Mouse (Mus musculus) MEL (cell line): ENCODE measurements around the gene Vim. TPM values are rescaled to one million over a fixed set of nuclear protein-coding genes. Genes with fewer than 3 reads are reported as not detected.

Experiments
- DNase-seq: peaks from one replicate; pipeline ENCODE4 v3.0.0; 2011; ENCODE audit warnings: low read depth, low spot score
- H3K27ac ChIP-seq: 2 replicates; pipeline ENCODE4 v1.5.1; 2012; ENCODE audit warnings: low read depth, mild to moderate bottlenecking, control low read depth, low read length, moderate library complexity; ENCODE audit not compliant: control insufficient read depth
- H3K27me3 ChIP-seq, 2 experiments: fragments of 150-350 bp in 1 of 2; sonication (generic) in 1 of 2; 2 replicates each; pipeline ENCODE4 v1.6.1; 2012; ENCODE audit warnings: low read length in 2 of 2, mild to moderate bottlenecking in 2 of 2, improper control_type of control experiment in 1 of 2, moderate library complexity in 1 of 2; ENCODE audit not compliant: insufficient read depth in 2 of 2, control insufficient read depth in 1 of 2
- H3K36me3 ChIP-seq, 2 experiments: 2 replicates each; pipeline ENCODE4 v1.6.1; 2012 to 2014; ENCODE audit warnings: low read length in 2 of 2, improper control_type of control experiment in 1 of 2, inconsistent platforms in 1 of 2, mild to moderate bottlenecking in 1 of 2; ENCODE audit not compliant: insufficient read depth in 2 of 2, control insufficient read depth in 1 of 2
- H3K4me1 ChIP-seq, 2 experiments: fragments of 150-350 bp in 1 of 2; sonication (generic) in 1 of 2; 2 replicates each; pipeline ENCODE4 v1.6.1; 2012; ENCODE audit warnings: low read length in 2 of 2, improper control_type of control experiment in 1 of 2, mild to moderate bottlenecking in 1 of 2; ENCODE audit not compliant: insufficient read depth in 2 of 2, control insufficient read depth in 1 of 2
- H3K4me3 ChIP-seq, 2 experiments: fragments of 150-350 bp in 1 of 2; sonication (generic) in 1 of 2; 2 replicates each; pipeline ENCODE4 v1.5.1; 2012; ENCODE audit warnings: low read depth in 2 of 2, low read length in 2 of 2, mild to moderate bottlenecking in 2 of 2, moderate library complexity in 2 of 2, control low read depth in 1 of 2, improper control_type of control experiment in 1 of 2; ENCODE audit not compliant: control insufficient read depth in 1 of 2, insufficient read depth in 1 of 2
- H3K79me2 ChIP-seq: 2 replicates; pipeline ENCODE4 v1.6.1; 2012; ENCODE audit warnings: mild to moderate bottlenecking, low read length, moderate library complexity; ENCODE audit not compliant: control insufficient read depth, poor library complexity, insufficient read depth
- H3K9ac ChIP-seq: 2 replicates; pipeline ENCODE4 v1.6.1; 2012; ENCODE audit warnings: low read depth, mild to moderate bottlenecking, control low read depth, low read length, moderate library complexity; ENCODE audit not compliant: control insufficient read depth, poor library complexity, severe bottlenecking
- H3K9me3 ChIP-seq: fragments of 150-350 bp; sonication (generic); replicated peaks from 2 replicates; pipeline ENCODE4 v1.6.1; 2012; ENCODE audit warnings: mild to moderate bottlenecking, low read length, improper control_type of control experiment, moderate library complexity; ENCODE audit not compliant: insufficient read depth
- BHLHE40 ChIP-seq: IDR thresholded peaks from 2 replicates; pipeline ENCODE4 v1.6.1; 2012; ENCODE audit warnings: low read depth, mild to moderate bottlenecking, inconsistent platforms, low read length, improper control_type of control experiment, borderline replicate concordance
- CHD1 ChIP-seq: IDR thresholded peaks from 2 replicates; pipeline ENCODE4 v1.6.1; 2012; ENCODE audit warnings: low read depth, mild to moderate bottlenecking, inconsistent platforms, low read length, improper control_type of control experiment
- CHD2 ChIP-seq: IDR thresholded peaks from 2 replicates; pipeline ENCODE4 v1.6.1; 2011; ENCODE audit warnings: low read length, improper control_type of control experiment
- CTCF ChIP-seq, 3 experiments: IDR thresholded peaks in 2 of 3; conservative IDR thresholded peaks in 1 of 3; 2 replicates each; pipeline ENCODE4 v1.5.1; 2011 to 2012; ENCODE audit warnings: low read length in 3 of 3, low read depth in 2 of 3, mild to moderate bottlenecking in 2 of 3, improper control_type of control experiment in 1 of 3, inconsistent platforms in 1 of 3, mixed read lengths in 1 of 3, moderate library complexity in 1 of 3; ENCODE audit not compliant: control insufficient read depth in 1 of 3, insufficient read depth in 1 of 3, poor library complexity in 1 of 3, severe bottlenecking in 1 of 3
- E2F4 ChIP-seq: IDR thresholded peaks from 2 replicates; pipeline ENCODE4 v1.6.1; 2011; ENCODE audit warnings: low read depth, low read length, improper control_type of control experiment, borderline replicate concordance
- ELF1 ChIP-seq: IDR thresholded peaks from 2 replicates; pipeline ENCODE4 v1.6.1; 2014; ENCODE audit warnings: low read depth, mild to moderate bottlenecking, inconsistent platforms, low read length, improper control_type of control experiment, moderate library complexity
- EP300 ChIP-seq, 2 experiments: IDR thresholded peaks; 2 replicates each; pipeline ENCODE4 v1.6.1; 2011; ENCODE audit warnings: improper control_type of control experiment in 2 of 2, low read length in 2 of 2, low read depth in 1 of 2, mild to moderate bottlenecking in 1 of 2
- ETS1 ChIP-seq: IDR thresholded peaks from 2 replicates; pipeline ENCODE4 v1.6.1; 2012; ENCODE audit warnings: low read depth, mild to moderate bottlenecking, inconsistent platforms, low read length, improper control_type of control experiment, moderate library complexity
- GABPA ChIP-seq: IDR thresholded peaks from 2 replicates; pipeline ENCODE4 v1.6.1; 2012; ENCODE audit warnings: low read depth, mild to moderate bottlenecking, inconsistent platforms, low read length, improper control_type of control experiment, moderate library complexity
- GATA1 ChIP-seq: IDR thresholded peaks from 2 replicates; pipeline ENCODE4 v1.6.1; 2011; ENCODE audit warnings: low read depth, low read length, improper control_type of control experiment
- HCFC1 ChIP-seq: IDR thresholded peaks from 2 replicates; pipeline ENCODE4 v1.6.1; 2012; ENCODE audit warnings: low read depth, mild to moderate bottlenecking, inconsistent platforms, low read length, improper control_type of control experiment, moderate library complexity
- JUND ChIP-seq: IDR thresholded peaks from 2 replicates; pipeline ENCODE4 v1.6.1; 2011; ENCODE audit warnings: low read depth, mild to moderate bottlenecking, improper control_type of control experiment, low read length
- KAT2A ChIP-seq: conservative IDR thresholded peaks from 2 replicates; pipeline ENCODE4 v1.6.1; 2012; ENCODE audit warnings: low read depth, low read length, improper control_type of control experiment, inconsistent platforms
- MAFK ChIP-seq: IDR thresholded peaks from 2 replicates; pipeline ENCODE4 v1.6.1; 2011; ENCODE audit warnings: low read depth, mild to moderate bottlenecking, low read length, improper control_type of control experiment, borderline replicate concordance
- MAX ChIP-seq: IDR thresholded peaks from 2 replicates; pipeline ENCODE4 v1.6.1; 2011; ENCODE audit warnings: low read length, improper control_type of control experiment
- MEF2A ChIP-seq: IDR thresholded peaks from 2 replicates; pipeline ENCODE4 v1.6.1; 2014; ENCODE audit warnings: low read depth, mild to moderate bottlenecking, inconsistent platforms, low read length, improper control_type of control experiment; ENCODE audit not compliant: poor library complexity, insufficient replicate concordance, severe bottlenecking; ENCODE audit errors: extremely low read depth
- MXI1 ChIP-seq: IDR thresholded peaks from 2 replicates; pipeline ENCODE4 v1.6.1; 2011; ENCODE audit warnings: mild to moderate bottlenecking, low read depth, low read length, improper control_type of control experiment
- MYC ChIP-seq: IDR thresholded peaks from 2 replicates; pipeline ENCODE4 v1.6.1; 2011; ENCODE audit warnings: low read depth, mild to moderate bottlenecking, low read length, improper control_type of control experiment, moderate library complexity
- POLR2A ChIP-seq, 2 experiments: IDR thresholded peaks; 2 replicates each; pipeline ENCODE4 v1.6.1; 2011 to 2012; ENCODE audit warnings: low read length in 2 of 2, mild to moderate bottlenecking in 2 of 2, control low read depth in 1 of 2, improper control_type of control experiment in 1 of 2, low read depth in 1 of 2, moderate library complexity in 1 of 2; ENCODE audit not compliant: control insufficient read depth in 1 of 2, insufficient read depth in 1 of 2, poor library complexity in 1 of 2
- RAD21 ChIP-seq: IDR thresholded peaks from 2 replicates; pipeline ENCODE4 v1.6.1; 2011; ENCODE audit warnings: mild to moderate bottlenecking, low read depth, low read length, improper control_type of control experiment
- TBP ChIP-seq: IDR thresholded peaks from 2 replicates; pipeline ENCODE4 v1.8.0; 2011; ENCODE audit warnings: low read depth, low read length, improper control_type of control experiment
- TCF12 ChIP-seq: IDR thresholded peaks from 2 replicates; pipeline ENCODE4 v1.6.1; 2014; ENCODE audit warnings: low read depth, mild to moderate bottlenecking, inconsistent platforms, low read length, improper control_type of control experiment, moderate library complexity
- UBTF ChIP-seq: IDR thresholded peaks from 2 replicates; pipeline ENCODE4 v1.6.1; 2012; ENCODE audit warnings: low read depth, mild to moderate bottlenecking, inconsistent platforms, low read length, improper control_type of control experiment, moderate library complexity, borderline replicate concordance; ENCODE audit not compliant: insufficient read depth
- ZMIZ1 ChIP-seq: IDR thresholded peaks from 2 replicates; pipeline ENCODE4 v1.6.1; 2012; ENCODE audit warnings: low read depth, mild to moderate bottlenecking, inconsistent platforms, low read length, improper control_type of control experiment, moderate library complexity
- ZNF384 ChIP-seq: IDR thresholded peaks from 2 replicates; pipeline ENCODE4 v1.6.1; 2012; ENCODE audit warnings: low read depth, mild to moderate bottlenecking, inconsistent platforms, low read length, improper control_type of control experiment
- polyA plus RNA-seq, 2 experiments: library from polyadenylated mRNA; stranded (reverse) in 1 of 2; unstranded in 1 of 2; fragments of >175 nt in 1 of 2; fragments of >200 nt in 1 of 2; gene quantifications; 2 replicates each; pipeline versions ENCODE4 v1.2.1 to v1.2.4; 2012; ENCODE audit warnings: low replicate concordance in 2 of 2, low read depth in 1 of 2; ENCODE audit not compliant: insufficient read length in 2 of 2, insufficient read depth in 1 of 2, missing spikeins in 1 of 2
- total RNA-seq: library from RNA; depleted of rRNA; stranded (reverse); fragments of 300-350 nt; gene quantifications from 2 replicates; pipeline ENCODE4 v1.2.3, GENCODE M21; 2012

Gene Vim
- total and polyA plus RNA-seq, 3 experiments, result 58.0 to 580 (median 257) TPM

DNA sequence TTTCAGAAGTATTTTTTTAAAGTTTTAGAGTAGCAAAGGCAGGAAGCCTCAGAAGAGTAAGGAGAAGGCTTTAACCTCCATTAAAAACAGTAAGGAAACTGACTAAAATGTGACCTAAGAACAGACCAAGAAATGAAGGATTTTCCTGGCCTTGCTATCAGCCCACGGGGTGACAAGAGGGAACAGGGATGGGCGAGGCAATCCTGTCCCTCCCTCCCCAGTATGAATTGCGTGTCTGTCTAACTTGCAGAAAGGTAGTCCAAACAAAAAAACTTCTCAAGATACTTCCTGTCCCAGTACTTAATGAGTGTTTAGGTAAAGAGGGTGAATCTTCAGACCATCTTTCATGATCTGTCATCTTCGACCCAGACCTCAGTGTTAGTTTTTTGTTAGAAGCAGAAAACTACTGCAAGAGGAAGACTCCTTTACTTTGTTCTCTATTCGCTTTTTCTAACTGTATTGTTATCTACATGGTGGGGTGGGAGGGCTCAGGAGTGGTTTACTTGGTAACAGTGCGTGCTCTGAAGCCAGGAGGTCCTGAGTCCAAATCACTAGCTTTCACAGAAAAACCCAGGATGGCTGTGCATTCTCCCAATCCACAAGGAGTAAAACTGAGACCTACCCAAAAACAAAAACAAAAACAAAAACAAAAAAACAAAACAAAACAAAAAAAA is 34.9 kb upstream of the Vim start (continued):
- TF ChIP-seq GATA1 (peak; percentile 42; the same call in 1 of the 2 replicates), HCFC1 (no peak), RAD21 (no peak), UBTF (no peak), KAT2A (peak; percentile 36; the same call in 1 of the 2 replicates), CTCF (IDR thresholded peaks at IDR 0.05 in 2 of 3, conservative IDR thresholded peaks at IDR 0.05 in 1 of 3; ENCODE audit: control insufficient read depth in 1 of 3, insufficient read depth in 1 of 3, low read depth in 2 of 3, low read length in 3 of 3, poor library complexity in 1 of 3, severe bottlenecking in 1 of 3) (no peak)

DNA sequence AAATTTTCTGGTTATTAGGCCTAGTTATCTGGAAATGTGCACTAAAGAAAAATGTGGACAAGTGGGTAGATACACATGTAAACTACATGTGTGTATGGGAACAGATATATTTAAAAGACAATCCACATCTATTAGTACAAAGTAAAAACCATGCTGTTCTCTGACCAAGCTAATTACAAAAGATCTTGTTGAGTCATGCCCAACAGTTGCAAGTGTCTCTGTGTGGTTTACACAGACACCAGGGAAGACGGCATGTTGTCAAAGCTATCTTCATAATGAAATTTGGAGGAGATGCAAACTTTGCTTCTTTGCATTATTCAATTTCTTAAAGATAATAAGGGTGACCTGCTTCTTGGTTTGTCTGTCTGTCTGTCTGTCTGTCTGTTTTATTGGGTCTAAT is 33.9 kb upstream of the Vim start:
- H3K9me3 ChIP-seq, result no peaks in the 10 kb centered on the region
- peak overlapping the region; percentile 30 for H3K9ac ChIP-seq
- DNase-seq, result peak; percentile 58
- TF ChIP-seq CTCF (IDR thresholded peaks at IDR 0.05 in 2 of 3, conservative IDR thresholded peaks at IDR 0.05 in 1 of 3; ENCODE audit: control insufficient read depth in 1 of 3, insufficient read depth in 1 of 3, low read depth in 2 of 3, low read length in 3 of 3, poor library complexity in 1 of 3, severe bottlenecking in 1 of 3) (no peak), MEF2A (no peak), CHD1 (no peak), GATA1 (no peak), BHLHE40 (no peak), POLR2A (IDR thresholded peaks at IDR 0.05; ENCODE audit: control insufficient read depth in 1 of 2, insufficient read depth in 1 of 2, low read depth in 1 of 2, low read length in 2 of 2, poor library complexity in 1 of 2) (no peak), MXI1 (peak; percentile 53; the same call in 1 of the 2 replicates), CHD2 (no peak), TBP (no peak), ELF1 (no peak), ZMIZ1 (no peak), JUND (no peak), MAX (0 out of 2 replicates have a peak, but pooled peaks have one; percentile 16), ZNF384 (no peak), E2F4 (no peak), TCF12 (no peak), MYC (peak; percentile 46; the same call in 1 of the 2 replicates), ETS1 (peak; percentile 29; the same call in 1 of the 2 replicates), MAFK (no peak), GABPA (no peak), EP300 (IDR thresholded peaks at IDR 0.05; ENCODE audit: low read depth in 1 of 2, low read length in 2 of 2) (no peak), RAD21 (no peak)
- H3K4me3 ChIP-seq, result peak overlapping the region in 1 of 2 experiments; percentile 9; a peak in 1 of 4 replicates
- no peaks in the 10 kb centered on the region for H3K27me3 ChIP-seq
- H3K79me2 ChIP-seq, result peaks cover 6% of the 10 kb centered on the region
- H3K36me3 ChIP-seq, result peaks cover 0 to 39% of the 10 kb centered on the region in 2 experiments; a peak in 2 of 4 replicates
- H3K27ac ChIP-seq, result peak overlapping the region; percentile 59
- H3K4me1 ChIP-seq, result peaks cover 24 to 32% of the 10 kb centered on the region in 2 experiments
